Mouse (Mus musculus) liver, embryonic 14.5 days (tissue): Measurements from ENCODE around the gene Cabp1. TPM values are rescaled to one million over a fixed set of nuclear protein-coding genes. Genes with fewer than 3 reads are reported as not detected.

ENCODE experiments used
- ATAC-seq: fragments of 200-750 bp; cut with Nextera tagmentation; 2 replicates; pipeline ENCODE4 v1.8.0; 2017; ENCODE audit warnings: moderate number of reproducible peaks, mild to moderate bottlenecking, moderate library complexity; ENCODE audit not compliant: insufficient read depth
- DNase-seq, 3 experiments: peaks; one replicate each; pipeline ENCODE4 v3.0.0-alpha.2; 2012 to 2013; ENCODE audit warnings: low read depth in 3 of 3, low spot score in 3 of 3
- H3K27ac ChIP-seq: fragments of 300-500 bp; sonication (generic); 2 replicates; pipeline ENCODE4 v1.5.1; 2014; ENCODE audit warnings: moderate library complexity, mild to moderate bottlenecking, control low read depth, inconsistent platforms
- H3K27me3 ChIP-seq: fragments of 300-500 bp; sonication (generic); 2 replicates; pipeline ENCODE4 v1.6.1; 2014; ENCODE audit warnings: mild to moderate bottlenecking, low read length, moderate library complexity; ENCODE audit not compliant: control insufficient read depth, insufficient read depth
- H3K36me3 ChIP-seq: fragments of 300-500 bp; sonication (generic); replicated peaks from 2 replicates; pipeline ENCODE4 v1.6.1; 2014; ENCODE audit warnings: low read depth; ENCODE audit not compliant: control insufficient read depth, insufficient read depth
- H3K4me1 ChIP-seq, 2 experiments: fragments of 200-500 bp in 1 of 2; fragments of 300-500 bp in 1 of 2; sonication (generic) in 1 of 2; replicated peaks; 2 replicates each; pipeline ENCODE4 v1.6.1; 2012 to 2014; ENCODE audit warnings: antibody characterized with exemption in 1 of 2, inconsistent platforms in 1 of 2, low read length in 1 of 2; ENCODE audit not compliant: control insufficient read depth in 2 of 2, insufficient read depth in 2 of 2
- H3K4me2 ChIP-seq: fragments of 300-500 bp; sonication (generic); 2 replicates; pipeline ENCODE4 v1.6.1; 2014; ENCODE audit warnings: low read depth, mild to moderate bottlenecking, control low read depth, moderate library complexity
- H3K4me3 ChIP-seq, 2 experiments: fragments of 200-500 bp in 1 of 2; fragments of 300-500 bp in 1 of 2; sonication (generic) in 1 of 2; 2 replicates each; pipeline ENCODE4 v1.5.1; 2012 to 2014; ENCODE audit warnings: low read depth in 2 of 2, low read length in 2 of 2, mild to moderate bottlenecking in 2 of 2, control low read depth in 1 of 2, inconsistent platforms in 1 of 2, moderate library complexity in 1 of 2; ENCODE audit not compliant: insufficient read depth in 1 of 2
- H3K9ac ChIP-seq: fragments of 300-500 bp; sonication (generic); replicated peaks from 2 replicates; pipeline ENCODE4 v1.6.1; 2014; ENCODE audit warnings: mild to moderate bottlenecking, control low read depth, moderate library complexity
- H3K9me3 ChIP-seq: fragments of 300-500 bp; sonication (generic); 2 replicates; pipeline ENCODE4 v1.6.1; 2016; ENCODE audit warnings: low read length, mixed read lengths; ENCODE audit not compliant: control insufficient read depth
- CTCF ChIP-seq: IDR thresholded peaks from 2 replicates; pipeline ENCODE4 v1.5.1; 2016; ENCODE audit warnings: antibody characterized with exemption, low read depth, control low read depth
- EP300 ChIP-seq: IDR thresholded peaks from 2 replicates; pipeline ENCODE4 v1.6.1; 2016; ENCODE audit warnings: antibody characterized with exemption, low read depth
- WGBS: fragments of 180-500 bp; shearing (Covaris S2); extraction: QIAGEN DNeasy Blood & Tissue Kit; methylation state at CpG from one replicate; pipeline ENCODE4 v1.1.7; 2014; ENCODE audit not compliant: insufficient replicate concordance; 5-methylcytosine and 5-hydroxymethylcytosine counted together
- polyA plus RNA-seq, 2 experiments: library from polyadenylated mRNA; depleted of rRNA in 1 of 2; stranded (reverse) in 1 of 2; unstranded in 1 of 2; fragments of >200 nt; fragmentation: Nextera tagmentation in 1 of 2; extraction: Ambion mirVana in 1 of 2; gene quantifications; 2 replicates each; pipeline versions ENCODE4 v1.2.1 to v1.2.3; 2012 to 2014

The Cabp1 gene
- polyA plus RNA-seq, 2 experiments = 0.13 to 0.14 TPM

DNA sequence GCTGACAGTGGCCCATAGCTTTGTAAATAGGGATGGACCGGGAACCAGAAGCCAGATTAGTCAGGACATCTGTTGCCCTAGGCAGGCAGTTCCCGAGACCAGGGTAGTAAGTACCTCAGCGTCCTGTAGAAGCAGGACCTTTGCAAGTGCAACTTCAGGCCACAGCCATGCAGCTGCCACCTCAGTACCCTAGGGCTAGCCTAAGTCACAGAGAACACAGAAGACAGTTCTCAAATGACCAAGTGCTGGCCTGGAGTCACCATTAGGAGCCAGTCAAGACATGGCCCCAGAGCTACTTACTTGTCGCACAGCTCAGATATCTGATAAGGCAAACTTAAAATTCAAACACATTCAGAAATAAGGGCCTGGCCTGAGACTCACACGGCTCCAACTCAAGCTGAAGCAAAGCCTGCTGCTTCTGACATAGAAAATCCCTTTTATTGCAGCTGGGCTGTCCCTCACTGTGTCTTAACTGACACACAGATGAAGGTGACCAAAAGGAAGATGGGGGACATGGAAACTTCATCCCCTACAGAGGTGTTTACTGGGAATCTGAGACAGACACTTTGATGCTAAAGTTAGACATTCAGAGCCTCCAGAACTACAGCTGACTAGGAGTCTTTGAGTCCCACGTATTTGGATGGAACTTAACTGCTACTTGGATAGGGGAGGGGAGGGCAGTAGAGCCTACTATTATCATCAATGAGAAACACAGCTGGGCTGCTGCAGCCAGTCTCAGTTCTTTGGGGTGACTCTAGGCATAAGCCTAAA lies 48.0 kb downstream of the Cabp1 start:
- no peaks in the 10 kb centered on the region for H3K27me3 ChIP-seq
- no peak overlapping the region for H3K9ac ChIP-seq
- TF ChIP-seq CTCF (no peak), EP300 (no peak)
- H3K4me2 ChIP-seq = no peak overlapping the region
- no peaks in the 10 kb centered on the region; a peak in 1 of 4 replicates for H3K4me1 ChIP-seq
- H3K36me3 ChIP-seq = peaks cover 26% of the 10 kb centered on the region
- H3K4me3 ChIP-seq = no peak overlapping the region
- ATAC-seq = no peak
- no peak overlapping the region for H3K27ac ChIP-seq
- no peaks in the 10 kb centered on the region for H3K9me3 ChIP-seq
- 66% methylated on average over 6 of the region's 6 CpGs for WGBS
- no peak for DNase-seq

DNA sequence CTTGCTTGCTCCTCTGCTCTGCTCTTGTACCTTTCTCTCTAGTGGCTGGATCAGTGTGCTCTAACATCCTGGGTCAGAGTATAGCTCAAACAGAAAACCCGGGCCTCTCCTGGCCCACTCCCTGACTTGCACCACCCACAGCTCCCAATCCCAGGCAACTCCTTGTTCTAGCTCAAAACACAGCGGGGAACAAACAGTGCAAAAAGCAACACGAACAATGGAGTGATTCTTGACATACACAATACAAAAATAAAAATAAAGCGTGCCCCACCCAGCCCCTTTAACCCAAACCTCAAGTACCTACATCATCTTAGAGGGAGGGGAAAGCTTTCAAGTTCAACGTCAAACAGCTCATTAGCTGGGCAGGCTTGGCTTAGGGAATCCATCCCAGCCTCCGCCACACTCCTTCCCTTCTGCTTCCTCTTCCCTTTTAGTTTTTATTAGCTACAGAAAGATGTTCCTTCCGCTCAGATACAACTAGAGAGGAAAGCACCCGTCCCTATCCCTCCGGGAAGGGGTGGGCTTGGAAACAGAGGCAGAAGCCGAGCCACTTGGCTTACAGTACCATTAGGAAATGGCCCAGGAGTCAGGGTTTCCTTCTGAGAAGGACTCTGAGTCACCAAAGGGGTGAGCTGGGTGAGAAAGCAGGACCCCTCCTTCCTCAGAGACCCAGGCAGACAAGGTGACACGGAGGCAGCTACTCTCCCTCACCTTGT lies 48.8 kb downstream of the Cabp1 start:
- Histone ChIP-seq H3K9me3 (no peaks in the 10 kb centered on the region), H3K4me3 (no peak overlapping the region), H3K4me1 (no peaks in the 10 kb centered on the region; a peak in 1 of 4 replicates), H3K9ac (no peak overlapping the region), H3K4me2 (no peak overlapping the region), H3K27me3 (no peaks in the 10 kb centered on the region), H3K27ac (no peak overlapping the region), H3K36me3 (peaks cover 21% of the 10 kb centered on the region)
- DNase-seq (no peak), ATAC-seq (no peak)
- no peak for TF ChIP-seq EP300
- 73% methylated on average over 11 of the region's 11 CpGs for WGBS

DNA sequence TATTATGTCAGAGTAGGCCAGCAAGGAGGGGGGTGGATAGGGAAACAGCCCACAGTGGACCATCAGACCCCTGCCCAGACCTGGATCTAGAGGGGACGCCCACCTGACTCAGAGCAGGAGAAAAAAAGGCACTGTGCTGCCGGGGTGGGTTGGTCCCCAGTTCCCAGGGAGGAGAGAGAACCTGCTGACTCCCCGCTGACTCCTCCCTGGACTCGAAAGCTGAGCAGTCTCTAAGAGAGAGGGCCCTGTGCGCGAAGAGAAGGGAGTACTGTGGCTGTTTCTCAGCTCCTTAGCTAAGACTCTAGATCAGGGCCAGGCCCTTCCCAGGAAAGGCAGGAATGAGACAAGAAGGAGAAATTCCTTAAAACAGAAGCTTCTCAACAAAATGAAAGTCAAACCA lies 49.7 kb downstream of the Cabp1 start:
- no peak for DNase-seq
- H3K4me1 ChIP-seq = no peaks in the 10 kb centered on the region; a peak in 1 of 4 replicates
- no peak overlapping the region for H3K4me2 ChIP-seq
- TF ChIP-seq CTCF (no peak), EP300 (no peak)
- no peaks in the 10 kb centered on the region for H3K9me3 ChIP-seq
- no peak overlapping the region for H3K4me3 ChIP-seq
- no peak for ATAC-seq
- H3K27ac ChIP-seq = no peak overlapping the region
- WGBS = 75% methylated on average over 6 of the region's 6 CpGs
- H3K9ac ChIP-seq = no peak overlapping the region
- peaks cover 11% of the 10 kb centered on the region for H3K36me3 ChIP-seq
- H3K27me3 ChIP-seq = no peaks in the 10 kb centered on the region

DNA sequence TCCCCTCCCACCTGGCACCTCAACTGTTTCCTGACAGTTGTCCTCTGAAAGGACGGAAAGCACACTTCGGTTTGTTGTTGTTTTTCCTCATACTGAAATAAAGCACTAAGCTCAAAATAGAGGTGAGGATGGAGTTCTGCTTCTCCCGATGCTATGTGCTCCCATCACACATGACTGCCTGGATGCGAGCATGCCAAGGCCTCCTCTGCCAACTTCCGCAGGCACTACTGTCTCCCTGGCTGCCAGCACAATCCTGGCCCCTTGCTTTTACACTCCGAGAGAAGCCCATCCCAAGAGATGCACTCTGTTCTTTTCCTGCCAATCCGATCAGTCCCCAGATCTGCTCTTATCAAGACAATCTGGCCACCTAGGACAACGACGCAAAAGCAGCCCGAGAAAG lies 50.6 kb downstream of the Cabp1 start:
- Histone ChIP-seq H3K4me3 (no peak overlapping the region), H3K4me1 (no peaks in the 10 kb centered on the region), H3K36me3 (peaks cover 8% of the 10 kb centered on the region), H3K27ac (no peak overlapping the region), H3K27me3 (no peaks in the 10 kb centered on the region), H3K9me3 (no peaks in the 10 kb centered on the region), H3K4me2 (no peak overlapping the region), H3K9ac (no peak overlapping the region)
- TF ChIP-seq EP300 (no peak), CTCF (no peak)
- ATAC-seq (no peak), DNase-seq (no peak)
- 70% methylated on average over 10 of the region's 10 CpGs for WGBS

DNA sequence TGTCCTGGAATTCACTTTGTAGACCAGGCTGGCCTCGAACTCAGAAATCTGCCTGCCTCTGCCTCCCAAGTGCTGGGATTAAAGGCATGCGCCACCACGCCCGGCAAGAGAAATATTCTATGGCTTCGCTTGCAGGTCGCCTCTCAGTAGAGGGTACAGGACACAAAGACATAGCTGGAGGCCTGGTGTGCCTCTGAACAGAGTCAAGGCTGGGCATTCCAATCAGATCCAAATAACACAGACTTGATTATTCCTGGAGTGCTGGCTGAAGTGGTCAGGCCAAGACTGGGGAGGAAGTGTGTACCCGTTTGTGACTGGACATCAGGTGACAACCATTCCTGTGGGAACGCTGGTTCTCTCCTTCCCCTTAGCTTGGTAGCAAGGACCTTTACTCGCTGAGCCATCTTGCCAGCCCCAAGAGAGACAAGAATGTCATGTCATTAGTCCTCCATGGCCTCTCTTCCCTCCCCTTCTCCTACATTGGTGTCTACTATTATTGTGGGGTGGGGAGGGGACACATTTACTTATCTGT lies 51.9 kb downstream of the Cabp1 start:
- TF ChIP-seq EP300 = no peak
- TF ChIP-seq CTCF = no peak
- no peaks in the 10 kb centered on the region for H3K4me1 ChIP-seq
- DNase-seq (no peak), ATAC-seq (no peak)
- no peaks in the 10 kb centered on the region for H3K27me3 ChIP-seq
- no peak overlapping the region for H3K9ac ChIP-seq
- WGBS = 77% methylated on average over 9 of the region's 9 CpGs
- no peak overlapping the region for H3K27ac ChIP-seq
- no peaks in the 10 kb centered on the region for H3K9me3 ChIP-seq
- H3K4me2 ChIP-seq = no peak overlapping the region
- H3K4me3 ChIP-seq = no peak overlapping the region
- peaks cover under 1% of the 10 kb centered on the region for H3K36me3 ChIP-seq
